Mouse (Mus musculus) testis, adult 2 months (tissue): ENCODE measurements at regions not wholly inside any gene's neighbourhood (a gene's known extent, or its start where the extent isn't known, plus 50 kb on each side); places are given as distances from the start of the nearest gene placed in this dataset.

Source experiments
- CTCF ChIP-seq: fragments of 200-500 bp; IDR thresholded peaks from 2 replicates; pipeline ENCODE4 v1.5.1; 2012; ENCODE audit warnings: low read depth, mild to moderate bottlenecking, inconsistent platforms, low read length, moderate library complexity; ENCODE audit not compliant: control insufficient read depth, insufficient read depth, insufficient replicate concordance
- POLR2A ChIP-seq: fragments of 200-500 bp; IDR thresholded peaks from 2 replicates; pipeline ENCODE4 v1.6.1; 2012; ENCODE audit warnings: low read depth, mild to moderate bottlenecking, inconsistent platforms, low read length, moderate library complexity; ENCODE audit not compliant: control insufficient read depth

GRCm38 (mm10) chr15:26958980-26959379 lies 63.6 kb upstream of the Fbxl7 start:
- no peak for TF ChIP-seq POLR2A
- TF ChIP-seq CTCF: no peak
